Mouse (Mus musculus) limb, embryonic 13.5 days (tissue): ENCODE data around the gene Idi2. TPM values are rescaled to one million over a fixed set of nuclear protein-coding genes. Genes with fewer than 3 reads are reported as not detected.
A peak's percentile ranks its signal among the peaks of the same experiment; 100 is the strongest.
"Not testable (repeated sequence)": the region's sequence is repeated elsewhere in the genome, so short reads cannot be mapped to it uniquely, and the experiment has no call there.

Experiments used
- ATAC-seq: fragments of 200-750 bp; cut with Nextera tagmentation; 2 replicates; pipeline ENCODE4 v1.8.0; 2017; ENCODE audit warnings: low read depth, moderate number of reproducible peaks, moderate TSS enrichment; ENCODE audit not compliant: low FRiP score
- H3K27ac ChIP-seq: fragments of 300-500 bp; sonication (generic); 2 replicates; pipeline ENCODE4 v1.5.1; 2015; ENCODE audit warnings: inconsistent platforms, mild to moderate bottlenecking, moderate library complexity
- H3K27me3 ChIP-seq: fragments of 300-500 bp; sonication (generic); 2 replicates; pipeline ENCODE4 v1.6.1; 2015; ENCODE audit warnings: mild to moderate bottlenecking, inconsistent platforms
- H3K36me3 ChIP-seq: fragments of 300-500 bp; sonication (generic); 2 replicates; pipeline ENCODE4 v1.6.1; 2015; ENCODE audit warnings: inconsistent platforms, mild to moderate bottlenecking, moderate library complexity
- H3K4me1 ChIP-seq: fragments of 300-500 bp; sonication (generic); 2 replicates; pipeline ENCODE4 v1.6.1; 2015; ENCODE audit warnings: inconsistent platforms
- H3K4me2 ChIP-seq: fragments of 300-500 bp; sonication (generic); replicated peaks from 2 replicates; pipeline ENCODE4 v1.6.1; 2015; ENCODE audit warnings: inconsistent platforms, mild to moderate bottlenecking, moderate library complexity
- H3K4me3 ChIP-seq: fragments of 300-500 bp; sonication (generic); 2 replicates; pipeline ENCODE4 v1.5.1; 2015; ENCODE audit warnings: moderate library complexity, mild to moderate bottlenecking, inconsistent platforms
- H3K9ac ChIP-seq: fragments of 300-500 bp; sonication (generic); 2 replicates; pipeline ENCODE4 v1.6.1; 2015; ENCODE audit warnings: mild to moderate bottlenecking, inconsistent platforms
- H3K9me3 ChIP-seq: fragments of 300-500 bp; sonication (generic); 2 replicates; pipeline ENCODE4 v1.6.1; 2016; ENCODE audit warnings: inconsistent platforms
- WGBS: fragments of 180-500 bp; shearing (Covaris S2); methylation state at CpG from one replicate; pipeline ENCODE4 v1.1.7; 2015; 5-methylcytosine and 5-hydroxymethylcytosine counted together
- polyA plus RNA-seq: library from polyadenylated mRNA; unstranded; fragments of >200 nt; fragmentation: Nextera tagmentation; extraction: Ambion mirVana; gene quantifications from 2 replicates; pipeline ENCODE4 v1.2.1, GENCODE M21; 2015

Gene Idi2
- polyA plus RNA-seq, 1 experiment from 2014 or later: not detected

GRCm38 (mm10) chr13:8961128-8961888, 8.6 kb downstream of the Idi2 start:
- H3K27ac ChIP-seq, H3K4me1 ChIP-seq, H3K9ac ChIP-seq, H3K27me3 ChIP-seq, H3K4me3 ChIP-seq, ATAC-seq, H3K9me3 ChIP-seq, H3K4me2 ChIP-seq, H3K36me3 ChIP-seq: not testable (repeated sequence)
- WGBS: 65% methylated on average over 3 of the region's 3 CpGs

GRCm38 (mm10) chr13:8962266-8962665, 9.6 kb downstream of the Idi2 start:
- H3K4me3 ChIP-seq, H3K36me3 ChIP-seq, H3K27me3 ChIP-seq, H3K9ac ChIP-seq, H3K4me2 ChIP-seq, H3K27ac ChIP-seq, H3K4me1 ChIP-seq, ATAC-seq, H3K9me3 ChIP-seq: not testable (repeated sequence)
- 35% methylated on average over 5 of the region's 5 CpGs for WGBS

DNA sequence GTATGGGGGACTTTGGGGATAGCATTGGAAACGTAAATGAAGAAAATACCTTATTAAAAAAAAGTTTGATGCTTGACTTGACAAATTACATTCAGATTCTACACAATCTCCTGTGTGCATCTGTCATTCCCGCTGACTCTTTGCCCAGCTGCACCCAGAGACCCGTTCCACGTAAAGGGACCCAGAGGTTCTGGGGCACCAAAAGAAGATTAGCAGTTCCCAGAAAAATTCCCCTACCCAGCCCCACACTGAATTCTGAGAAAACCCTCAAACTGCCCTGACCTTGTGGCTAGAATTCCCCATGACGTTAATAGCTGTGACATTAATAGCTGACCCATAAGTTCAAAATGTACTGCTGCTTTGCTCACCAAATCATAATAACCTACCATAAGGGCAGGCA, 12.6 kb downstream of the Idi2 start:
- Histone ChIP-seq H3K4me2 (no peak overlapping the region), H3K4me3 (no peak overlapping the region), H3K4me1 (no peaks in the 10 kb centered on the region), H3K9me3 (no peaks in the 10 kb centered on the region), H3K36me3 (peaks cover 32% of the 10 kb centered on the region), H3K27ac (no peak overlapping the region), H3K27me3 (no peaks in the 10 kb centered on the region), H3K9ac (no peak overlapping the region)
- ATAC-seq: no peak
- 93% methylated on average over 5 of the region's 5 CpGs for WGBS

DNA sequence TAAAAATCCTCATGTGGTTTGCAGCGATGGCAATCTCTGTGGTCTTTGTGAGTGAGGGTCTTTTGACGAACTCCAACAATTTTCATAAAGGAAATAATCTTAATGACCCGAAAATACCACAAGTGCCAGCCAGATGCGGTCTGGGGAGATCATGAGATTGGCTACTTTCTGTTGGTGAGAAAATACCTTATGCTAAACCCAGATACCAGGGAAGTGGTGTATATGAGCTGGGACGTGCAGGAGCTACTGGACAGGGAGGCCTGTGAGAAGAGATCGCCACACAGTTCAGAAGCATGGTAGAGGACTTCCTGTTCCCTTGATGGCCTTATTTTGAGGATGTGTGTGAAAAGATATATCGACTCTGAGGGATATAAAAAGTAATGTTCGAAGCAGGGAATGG, 15.1 kb downstream of the Idi2 start:
- WGBS: 86% methylated on average over 8 of the region's 8 CpGs
- Histone ChIP-seq H3K27me3 (no peaks in the 10 kb centered on the region), H3K4me3 (no peak overlapping the region), H3K9ac (no peak overlapping the region), H3K4me1 (no peaks in the 10 kb centered on the region), H3K4me2 (no peak overlapping the region), H3K36me3 (peaks cover 48% of the 10 kb centered on the region), H3K27ac (no peak overlapping the region), H3K9me3 (no peaks in the 10 kb centered on the region)
- ATAC-seq: no peak

DNA sequence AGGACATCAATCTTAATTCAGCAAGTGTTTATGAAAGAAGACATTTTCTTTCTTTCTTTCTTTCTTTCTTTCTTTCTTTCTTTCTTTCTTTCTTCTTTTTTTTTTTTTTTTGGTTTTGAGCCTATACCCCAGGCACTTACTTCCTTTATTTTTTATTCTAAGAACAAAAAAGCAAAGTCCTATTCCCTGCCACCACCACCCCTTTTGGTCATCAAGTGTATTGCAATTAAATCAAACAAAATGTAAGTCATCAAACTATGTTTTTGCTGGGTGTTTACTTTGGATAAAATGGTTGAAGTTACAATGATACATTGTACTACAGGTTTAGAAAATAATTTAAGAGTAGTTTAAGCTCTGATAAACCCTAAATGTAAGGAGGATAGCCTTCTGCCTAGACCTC, 19.7 kb downstream of the Idi2 start:
- ATAC-seq: no peak
- no peaks in the 10 kb centered on the region for H3K9me3 ChIP-seq
- no peak overlapping the region for H3K4me3 ChIP-seq
- no peaks in the 10 kb centered on the region for H3K27me3 ChIP-seq
- no peak overlapping the region for H3K27ac ChIP-seq
- no peak overlapping the region for H3K4me2 ChIP-seq
- H3K9ac ChIP-seq: no peak overlapping the region
- peaks cover 87% of the 10 kb centered on the region for H3K36me3 ChIP-seq
- H3K4me1 ChIP-seq: no peaks in the 10 kb centered on the region

GRCm38 (mm10) chr13:8972972-8973371, 20.3 kb downstream of the Idi2 start:
- ATAC-seq: no peak
- Histone ChIP-seq H3K27me3 (no peaks in the 10 kb centered on the region), H3K36me3 (peaks cover 87% of the 10 kb centered on the region), H3K4me3 (no peak overlapping the region), H3K9me3 (no peaks in the 10 kb centered on the region), H3K27ac (no peak overlapping the region), H3K4me2 (no peak overlapping the region), H3K9ac (no peak overlapping the region), H3K4me1 (no peaks in the 10 kb centered on the region)
- WGBS: 97% methylated on average over 3 of the region's 3 CpGs

DNA sequence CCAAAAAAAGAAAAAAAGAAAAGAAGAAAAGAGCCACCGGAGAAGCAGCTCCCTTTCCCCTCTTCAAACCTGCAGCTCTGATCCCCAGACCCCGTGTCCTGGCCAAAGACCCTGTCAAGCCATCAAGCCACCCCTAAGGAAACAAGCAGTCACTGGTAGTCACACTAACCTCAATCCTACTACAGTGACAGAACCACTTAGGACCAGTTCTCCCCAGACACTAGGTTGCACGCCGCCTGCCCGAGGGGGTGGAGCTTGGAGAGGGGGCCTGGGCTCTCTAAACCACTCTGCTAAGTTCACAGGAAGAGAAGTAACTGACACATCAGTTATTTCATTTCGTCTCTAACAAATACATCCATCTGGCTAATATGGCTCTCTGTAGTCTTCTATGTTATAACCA, 39.6 kb downstream of the Idi2 start:
- H3K36me3 ChIP-seq: peaks cover 40% of the 10 kb centered on the region
- 92% methylated on average over 6 of the region's 6 CpGs for WGBS

DNA sequence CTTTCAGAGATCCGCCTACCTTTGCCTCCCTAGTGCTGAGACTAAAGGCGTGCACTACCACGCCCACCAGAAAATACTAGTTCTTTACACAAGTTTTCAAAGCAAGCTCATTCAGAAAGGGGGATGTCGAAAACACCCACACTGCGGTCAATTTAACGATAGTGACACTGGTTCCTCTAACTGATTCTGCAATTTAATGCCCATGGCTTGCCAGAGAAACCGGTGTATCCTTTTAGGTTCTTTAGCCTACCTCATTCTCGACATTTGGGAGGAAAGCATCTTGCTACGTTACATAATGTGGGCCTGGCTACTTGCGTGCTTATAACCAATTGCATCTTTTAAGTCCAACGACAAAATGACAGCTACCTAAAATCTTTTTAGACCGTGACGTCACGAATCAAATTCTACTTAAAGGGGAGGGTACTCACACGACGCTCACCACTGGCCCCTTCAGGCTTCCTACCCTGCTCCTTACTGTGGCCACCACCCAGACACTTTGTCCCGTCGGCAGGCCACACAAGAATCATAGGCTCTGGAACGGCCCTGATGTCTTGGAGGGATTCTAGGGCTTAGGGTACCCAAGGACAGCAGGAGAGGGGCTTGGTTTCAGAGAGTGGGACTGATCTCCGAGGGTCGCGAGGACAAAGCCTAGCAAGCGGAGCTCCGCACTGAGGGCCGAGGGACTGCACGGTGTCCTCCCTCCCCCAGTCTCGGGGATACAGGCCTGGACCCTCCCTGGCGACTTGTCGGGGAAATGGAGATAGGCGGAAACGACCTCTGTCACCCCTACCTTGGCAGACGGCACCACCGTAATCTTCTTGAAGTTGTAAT, 42.7 kb downstream of the Idi2 start:
- no peaks in the 10 kb centered on the region for H3K9me3 ChIP-seq
- 5% methylated on average over 33 of the region's 33 CpGs for WGBS
- ATAC-seq: peak; percentile 81
- H3K4me1 ChIP-seq: peaks cover 12% of the 10 kb centered on the region
- peak overlapping the region; percentile 49; the same call in 1 of the 2 replicates for H3K27ac ChIP-seq
- H3K4me3 ChIP-seq: peak overlapping the region; percentile 98
- peak overlapping the region; percentile 88 for H3K9ac ChIP-seq
- H3K27me3 ChIP-seq: no peaks in the 10 kb centered on the region
- peak overlapping the region; percentile 91 for H3K4me2 ChIP-seq
- peaks cover 12% of the 10 kb centered on the region for H3K36me3 ChIP-seq

More for the DNA sequence above, 39.6 kb downstream of the Idi2 start:
- ATAC-seq: no peak
- H3K27ac ChIP-seq: no peak overlapping the region
- no peaks in the 10 kb centered on the region for H3K9me3 ChIP-seq
- peaks cover 12% of the 10 kb centered on the region for H3K4me1 ChIP-seq
- H3K27me3 ChIP-seq: no peaks in the 10 kb centered on the region
- H3K4me3 ChIP-seq: no peak overlapping the region
- no peak overlapping the region for H3K9ac ChIP-seq
- H3K4me2 ChIP-seq: no peak overlapping the region

DNA sequence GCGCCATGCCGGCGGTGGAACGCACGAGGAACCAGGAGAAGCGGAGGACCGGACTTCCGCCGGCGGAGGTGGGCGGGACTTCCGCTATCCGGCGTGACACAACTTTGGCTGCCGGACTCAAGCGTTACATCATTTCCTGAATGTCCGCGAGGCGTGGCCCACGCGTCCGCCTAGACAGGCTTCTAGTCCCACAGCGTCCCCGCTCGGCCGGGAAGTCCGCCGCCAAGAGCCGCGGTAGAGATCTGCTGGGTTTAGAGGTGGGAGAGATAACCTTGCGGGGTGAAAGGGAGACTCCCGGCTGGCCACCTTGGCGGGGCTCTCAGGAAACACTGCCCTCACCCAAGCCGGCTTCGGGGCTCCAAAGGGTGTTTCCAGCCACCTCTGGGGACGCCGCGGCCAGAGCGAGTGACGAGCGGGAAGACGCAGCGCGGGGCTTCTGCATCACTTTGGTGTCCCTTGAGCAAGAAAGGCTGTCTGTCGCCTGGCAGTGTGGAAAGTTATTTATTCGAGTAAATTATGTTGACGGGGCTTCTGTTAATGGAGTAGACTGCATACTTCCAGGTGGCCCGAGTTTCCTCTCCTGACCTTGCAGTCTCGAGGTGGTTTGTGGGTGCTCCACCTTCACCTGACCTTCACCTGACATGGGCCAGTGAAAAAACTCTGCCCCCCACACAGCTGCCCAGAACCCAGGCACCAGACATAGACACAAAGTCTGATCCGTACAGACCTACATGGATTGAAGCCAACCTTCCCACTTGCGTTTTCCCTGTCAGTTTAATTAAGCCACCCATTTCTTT, 43.5 kb downstream of the Idi2 start, which contains the start of gene Gtpbp4:
Gtpbp4 (minus strand) TSS at position 94 of the 797 bp plus-strand sequence.
- Histone ChIP-seq H3K9ac (peak within 1 kb of the TSS; percentile 88), H3K27ac (peak within 1 kb of the TSS; percentile 69), H3K9me3 (no peaks in the 10 kb centered on the region), H3K4me3 (peak within 1 kb of the TSS; percentile 98), H3K27me3 (no peaks in the 10 kb centered on the region), H3K4me2 (peak within 1 kb of the TSS; percentile 91), H3K4me1 (peaks cover 12% of the 10 kb centered on the region), H3K36me3 (peaks cover 5% of the 10 kb centered on the region; the same call in 1 of the 2 replicates)
- under 1% methylated on average over 51 of the region's 51 CpGs for WGBS
- peak; percentile 97 for ATAC-seq

- not testable (repeated sequence) for H3K27ac ChIP-seq, H3K9ac ChIP-seq, H3K36me3 ChIP-seq, H3K4me2 ChIP-seq, H3K9me3 ChIP-seq, H3K27me3 ChIP-seq, ATAC-seq, H3K4me3 ChIP-seq
- 84% methylated on average over 5 of the region's 5 CpGs for WGBS
- H3K4me1 ChIP-seq: peaks cover 12% of the 10 kb centered on the region
Measured at GRCm38 (mm10) chr13:8997221-8997620, 44.6 kb downstream of the Idi2 start.

DNA sequence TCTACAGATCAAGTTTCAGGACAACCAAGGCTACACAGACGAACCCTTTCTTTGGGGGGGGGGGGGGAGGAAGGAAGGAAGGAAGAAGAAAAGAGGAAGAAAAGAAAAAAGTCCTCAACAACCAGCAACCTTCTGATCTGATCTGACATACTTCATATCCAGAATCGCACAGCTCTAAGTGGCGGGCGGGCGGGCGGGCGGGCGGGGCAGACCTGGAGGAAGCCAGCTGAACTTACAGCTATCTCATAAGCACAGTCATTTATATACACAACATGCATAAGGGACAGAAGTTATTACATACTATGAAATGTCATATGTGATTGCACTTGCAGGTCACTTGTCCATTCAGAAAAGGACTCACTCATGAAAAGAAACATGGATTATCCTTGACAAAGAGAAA, 46.8 kb downstream of the Idi2 start:
- no peak overlapping the region for H3K27ac ChIP-seq
- ATAC-seq: no peak
- no peaks in the 10 kb centered on the region for H3K9me3 ChIP-seq
- peaks cover 11% of the 10 kb centered on the region for H3K4me1 ChIP-seq
- WGBS: 84% methylated on average over 8 of the region's 8 CpGs
- no peaks in the 10 kb centered on the region for H3K27me3 ChIP-seq
- no peak overlapping the region for H3K4me2 ChIP-seq
- no peak overlapping the region for H3K4me3 ChIP-seq
- H3K36me3 ChIP-seq: no peaks in the 10 kb centered on the region
- no peak overlapping the region for H3K9ac ChIP-seq

- H3K27ac ChIP-seq: no peak overlapping the region
- WGBS: 65% methylated on average over 2 of the region's 2 CpGs
- no peaks in the 10 kb centered on the region for H3K9me3 ChIP-seq
- no peaks in the 10 kb centered on the region for H3K4me1 ChIP-seq
- no peak for ATAC-seq
- no peaks in the 10 kb centered on the region for H3K36me3 ChIP-seq
- H3K27me3 ChIP-seq: no peaks in the 10 kb centered on the region
- no peak overlapping the region for H3K9ac ChIP-seq
- H3K4me2 ChIP-seq: no peak overlapping the region
- H3K4me3 ChIP-seq: no peak overlapping the region
Measured at GRCm38 (mm10) chr13:9003306-9003705, 50.6 kb downstream of the Idi2 start.
